Mouse (Mus musculus) brain, embryonic 14.5 days (tissue): ENCODE measurements around the gene Ccnt1.

Source experiments
- CTCF ChIP-seq: fragments of 200-500 bp; IDR thresholded peaks from 2 replicates; pipeline ENCODE4 v1.5.1; 2012; ENCODE audit warnings: inconsistent platforms, mild to moderate bottlenecking, moderate library complexity, borderline replicate concordance; ENCODE audit not compliant: insufficient read depth, insufficient read length; ENCODE audit errors: extremely low read depth
- POLR2A ChIP-seq: fragments of 200-500 bp; IDR thresholded peaks from 2 replicates; pipeline ENCODE4 v1.6.1; 2012; ENCODE audit warnings: mild to moderate bottlenecking, inconsistent platforms, borderline replicate concordance; ENCODE audit not compliant: poor library complexity, insufficient read depth, insufficient read length, severe bottlenecking; ENCODE audit errors: extremely low read depth

GRCm38 (mm10) chr15:98497631-98498030 is 73.1 kb downstream of the Ccnt1 start:
- TF ChIP-seq POLR2A (no peak), CTCF (no peak)
